Mouse (Mus musculus): ENCODE results near the gene Acrbp.
A peak's percentile ranks its signal among the peaks of the same experiment; 100 is the strongest.

Gene Acrbp

DNA sequence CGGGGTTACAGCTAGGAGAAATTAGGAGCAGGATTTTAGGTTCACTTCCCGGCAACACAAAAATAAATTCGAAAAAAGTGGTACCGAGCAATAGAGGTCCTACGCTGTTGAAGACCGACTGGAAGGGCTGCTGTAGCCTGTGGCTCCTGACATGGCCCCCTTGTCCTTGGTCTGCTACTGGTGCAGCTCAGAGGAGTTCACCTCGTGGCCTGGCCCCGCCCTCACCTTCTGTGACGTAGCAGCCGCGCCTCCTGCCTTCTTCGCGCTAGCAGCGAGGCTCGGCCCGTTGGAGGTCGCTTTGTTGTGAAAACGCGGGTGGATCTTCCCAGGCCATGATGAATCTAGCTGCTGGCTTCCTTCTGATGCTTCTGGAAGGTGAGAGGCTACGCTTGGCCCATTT, at the start of gene Acrbp:
Acrbp (plus strand) TSS at position 12 of the 400 bp plus-strand sequence.
- DNase-seq (ENCODE audit: low read depth) = no peak

DNA sequence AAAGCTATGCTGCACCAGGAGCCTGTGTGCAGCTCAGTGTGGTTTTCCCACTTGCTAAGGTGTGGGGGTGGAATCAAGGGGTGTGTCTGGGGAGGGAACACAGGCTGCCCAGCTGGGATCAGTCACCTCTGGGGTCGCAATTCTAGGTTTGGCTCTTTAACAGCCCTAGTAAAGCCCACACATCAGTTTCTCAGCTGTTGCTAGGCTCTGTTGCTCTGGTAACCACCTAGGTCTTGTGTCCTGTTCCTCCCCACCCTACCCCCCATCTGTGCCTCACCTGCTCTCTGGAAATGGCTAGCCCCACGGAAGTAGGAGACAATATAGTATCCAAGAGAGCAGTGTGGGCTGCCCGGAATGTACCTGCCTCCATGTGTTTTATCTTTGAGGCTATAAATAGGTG, 45.8 kb upstream of the Acrbp start:
- DNase-seq (ENCODE audit: low read depth) = no peak

DNA sequence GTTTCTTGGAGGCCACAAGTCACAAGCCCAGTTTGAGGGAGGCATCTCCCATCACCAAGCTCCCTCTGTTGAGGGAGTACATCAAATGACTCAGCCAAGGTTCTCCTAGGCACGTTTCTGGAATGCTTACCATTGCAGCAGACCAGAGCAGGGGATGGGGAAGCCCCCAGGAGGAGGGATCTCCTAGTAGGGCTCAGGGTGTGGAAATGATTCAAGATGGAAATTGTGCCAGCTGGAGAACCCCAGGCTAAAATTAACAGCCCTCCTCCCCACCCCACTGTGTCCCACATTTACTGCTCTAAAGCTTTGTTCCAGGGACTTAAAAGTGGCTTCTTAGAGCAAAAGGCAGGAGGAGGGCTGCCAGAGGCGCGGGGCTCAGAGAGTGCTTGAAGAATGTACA, 44.4 kb upstream of the Acrbp start:
- DNase-seq (ENCODE audit: low read depth) = no peak

GRCm38 (mm10) chr6:125008060-125008459, 41.4 kb upstream of the Acrbp start:
- DNase-seq (ENCODE audit: low read depth) = peak; percentile 24

GRCm38 (mm10) chr6:125008586-125009128, 40.8 kb upstream of the Acrbp start:
- peak; percentile 100 for DNase-seq (ENCODE audit: low read depth)

GRCm38 (mm10) chr6:125009129-125009180, 40.5 kb upstream of the Acrbp start, which contains the start of gene Zfp384:
Gene Zfp384 (plus strand): TSS chr6:125009145.
- DNase-seq (ENCODE audit: low read depth) = no peak

- DNase-seq (ENCODE audit: low read depth) = peak; percentile 93
Measured at GRCm38 (mm10) chr6:125009181-125010073, 40.1 kb upstream of the Acrbp start.

GRCm38 (mm10) chr6:125017682-125018081, 31.8 kb upstream of the Acrbp start:
- DNase-seq (ENCODE audit: low read depth) = no peak

- peak; percentile 64 for DNase-seq (ENCODE audit: low read depth)
Measured at GRCm38 (mm10) chr6:125030532-125030931, 19.0 kb upstream of the Acrbp start.

DNA sequence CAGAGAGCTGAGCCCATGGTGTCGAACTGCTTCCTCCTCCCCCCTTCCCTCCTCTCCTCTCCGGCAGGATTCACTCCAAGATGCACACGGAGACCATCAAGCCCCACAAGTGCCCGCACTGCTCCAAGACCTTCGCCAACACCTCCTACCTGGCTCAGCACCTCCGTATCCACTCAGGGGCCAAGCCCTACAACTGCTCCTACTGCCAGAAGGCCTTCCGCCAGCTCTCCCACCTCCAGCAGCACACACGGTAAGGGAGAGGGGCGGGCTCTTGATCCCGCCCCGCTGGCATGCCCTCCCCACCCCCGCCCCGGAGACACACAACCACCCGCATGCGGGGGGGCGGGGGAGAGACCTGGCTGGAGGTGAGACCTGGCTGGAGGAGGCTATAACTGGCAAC, 17.9 kb upstream of the Acrbp start:
- DNase-seq (ENCODE audit: low read depth) = no peak

- no peak for DNase-seq (ENCODE audit: low read depth)
Measured at GRCm38 (mm10) chr6:125038666-125039065, 10.8 kb upstream of the Acrbp start.

DNA sequence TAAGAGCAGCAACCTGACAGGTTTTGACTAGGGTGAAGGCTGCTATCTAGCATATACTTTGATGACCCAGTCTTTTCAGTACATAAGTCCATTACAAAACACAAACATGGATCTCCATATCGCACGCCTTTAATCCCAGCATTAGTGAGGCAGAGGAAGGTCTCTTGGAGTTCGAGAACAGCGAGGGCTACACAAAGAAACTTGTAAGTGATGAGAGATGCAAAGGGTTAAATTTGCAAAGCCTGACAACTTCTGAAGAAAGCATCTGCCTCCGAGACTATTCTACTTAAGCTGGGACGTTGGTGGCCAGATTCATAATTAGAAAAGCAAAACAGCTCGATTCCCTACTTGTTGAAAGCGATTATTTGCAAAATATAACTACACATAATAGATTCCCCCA, 10.4 kb upstream of the Acrbp start:
- DNase-seq (ENCODE audit: low read depth) = no peak

- DNase-seq (ENCODE audit: low read depth) = peak; percentile 100
Measured at GRCm38 (mm10) chr6:125039533-125040153, 9.8 kb upstream of the Acrbp start, which contains the start of gene Ing4. Gene Ing4 (plus strand): TSS chr6:125039760.

DNA sequence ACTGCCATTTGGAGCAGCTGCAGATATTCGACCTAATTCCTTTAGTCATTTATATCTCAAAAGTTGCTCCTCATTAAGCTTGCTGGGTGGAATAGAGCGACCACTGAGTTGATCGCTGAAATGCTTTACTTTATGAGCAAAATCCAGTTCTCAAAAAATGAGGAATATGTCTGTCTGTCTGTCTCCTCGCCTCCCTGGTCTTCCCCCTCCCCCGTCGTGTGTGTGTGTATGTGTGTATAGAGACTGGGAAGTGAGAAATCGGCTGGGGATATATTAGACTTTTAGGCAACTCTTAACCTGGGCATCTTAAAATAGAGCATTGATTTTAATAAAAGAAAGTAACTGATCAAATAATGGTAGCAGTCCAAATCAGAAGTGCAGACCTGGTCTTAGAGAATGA, 9.3 kb upstream of the Acrbp start:
- no peak for DNase-seq (ENCODE audit: low read depth)

GRCm38 (mm10) chr6:125041047-125041446, 8.4 kb upstream of the Acrbp start:
- DNase-seq (ENCODE audit: low read depth) = peak; percentile 94

- DNase-seq (ENCODE audit: low read depth) = no peak
Measured at GRCm38 (mm10) chr6:125042081-125042480, 7.4 kb upstream of the Acrbp start.

DNA sequence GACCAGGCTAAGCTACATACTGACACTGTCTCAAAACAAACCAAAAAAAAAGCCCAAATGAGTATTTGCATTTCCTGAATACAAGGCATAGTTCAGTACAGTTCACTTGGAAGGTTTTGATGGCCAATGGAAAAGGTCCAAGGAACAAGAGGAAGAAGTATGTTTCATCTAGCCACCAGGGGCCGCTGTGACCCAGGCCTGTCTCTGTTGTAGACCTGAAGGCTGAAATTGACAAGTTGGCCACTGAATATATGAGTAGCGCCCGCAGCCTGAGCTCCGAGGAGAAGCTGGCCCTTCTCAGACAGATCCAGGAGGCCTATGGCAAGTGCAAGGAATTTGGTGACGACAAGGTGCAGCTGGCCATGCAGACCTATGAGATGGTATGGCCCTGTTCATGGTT, 2.8 kb upstream of the Acrbp start:
- peak; percentile 88 for DNase-seq (ENCODE audit: low read depth)

- peak; percentile 47 for DNase-seq (ENCODE audit: low read depth)
Measured at GRCm38 (mm10) chr6:125051237-125051636, 1.7 kb downstream of the Acrbp start.

GRCm38 (mm10) chr6:125061493-125061892, 12.0 kb downstream of the Acrbp start:
- DNase-seq (ENCODE audit: low read depth) = no peak

- no peak for DNase-seq (ENCODE audit: low read depth)
Measured at GRCm38 (mm10) chr6:125062511-125062910, 13.0 kb downstream of the Acrbp start.

DNA sequence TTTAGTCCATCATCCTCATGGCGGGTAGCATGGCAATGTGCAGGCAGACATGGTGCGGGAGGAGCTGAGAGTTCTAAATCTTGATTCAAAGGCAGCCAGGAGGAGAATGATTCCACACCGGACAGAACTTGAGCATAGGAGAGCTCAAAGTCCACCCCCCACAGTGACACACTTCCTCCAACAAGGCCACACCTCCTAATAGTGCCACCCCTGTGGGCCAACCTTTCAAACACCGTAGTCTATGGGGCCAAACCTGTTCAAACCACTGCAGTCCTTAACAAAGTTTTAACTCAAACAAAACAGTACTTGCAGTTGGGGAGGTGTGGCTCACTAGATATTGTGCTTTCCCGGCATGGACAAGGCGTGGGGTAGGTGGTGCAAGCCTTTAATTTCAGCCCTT, 14.4 kb downstream of the Acrbp start:
- no peak for DNase-seq (ENCODE audit: low read depth)

DNA sequence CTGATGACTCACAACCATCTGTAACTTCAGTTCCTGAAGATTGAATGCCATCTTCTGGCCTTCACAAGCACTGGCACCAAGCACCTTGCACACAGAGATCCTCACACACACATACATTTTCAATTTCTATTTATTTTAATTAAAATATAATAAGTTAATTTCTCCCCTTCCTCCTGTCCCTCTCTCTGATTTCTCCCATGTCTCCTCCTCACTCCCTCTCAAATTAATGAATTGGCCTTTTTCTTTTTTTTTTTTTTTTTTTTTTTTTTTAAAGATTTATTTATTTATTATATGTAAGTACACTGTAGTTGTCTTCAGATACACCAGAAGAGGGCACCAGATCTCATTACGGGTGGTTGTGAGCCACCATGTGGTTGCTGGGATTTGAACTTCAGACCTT, 15.7 kb downstream of the Acrbp start:
- peak; percentile 38 for DNase-seq (ENCODE audit: low read depth)

DNA sequence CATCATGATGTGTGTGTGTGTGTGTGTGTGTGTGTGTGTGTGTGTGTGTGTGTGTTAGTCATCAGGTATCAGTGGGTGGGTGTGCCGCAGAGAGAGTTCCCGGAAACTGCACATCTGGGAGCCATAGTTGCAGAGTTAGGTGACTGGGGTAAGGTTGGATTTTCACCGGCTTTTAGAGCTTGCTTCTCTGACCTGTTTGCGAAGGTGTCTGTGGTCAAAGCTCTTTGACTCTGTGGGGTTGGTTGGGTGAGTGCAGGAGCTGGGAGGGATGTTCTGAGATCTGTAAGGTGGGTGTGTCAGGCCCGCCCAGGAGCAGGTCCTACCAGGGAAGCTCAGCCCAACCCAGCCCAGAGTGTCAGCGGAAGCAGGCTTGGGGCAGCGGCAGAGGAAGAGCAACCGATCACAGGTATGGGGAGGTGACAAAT, 18.1 kb downstream of the Acrbp start, which contains the start of gene Lpar5:
Lpar5 (plus strand) TSS at position 350 of the 425 bp plus-strand sequence.
- DNase-seq (ENCODE audit: low read depth) = no peak
